Mouse (Mus musculus) heart, adult 2 months (tissue): ENCODE results near the gene Glt8d2. TPM values are rescaled to one million over a fixed set of nuclear protein-coding genes. Genes with fewer than 3 reads are reported as not detected.

Source experiments
- DNase-seq, 2 experiments: peaks; one replicate each; pipeline ENCODE4 v3.0.0; 2021
- H3K27ac ChIP-seq: fragments of 200-600 bp; 2 replicates; pipeline ENCODE4 v1.8.1; 2022
- H3K27me3 ChIP-seq: fragments of 200-500 bp; 2 replicates; pipeline ENCODE4 v1.6.1; 2012; ENCODE audit warnings: mild to moderate bottlenecking, low read length, inconsistent platforms, mixed read lengths; ENCODE audit not compliant: control insufficient read depth, insufficient read depth
- H3K36me3 ChIP-seq: fragments of 200-500 bp; 2 replicates; pipeline ENCODE4 v1.6.1; 2012; ENCODE audit warnings: low read length, inconsistent platforms; ENCODE audit not compliant: control insufficient read depth, insufficient read depth
- H3K4me1 ChIP-seq: fragments of 200-500 bp; 2 replicates; pipeline ENCODE4 v1.6.1; 2011; ENCODE audit warnings: low read length; ENCODE audit not compliant: control insufficient read depth, insufficient read depth
- H3K4me3 ChIP-seq: fragments of 200-600 bp; 2 replicates; pipeline ENCODE4 v1.8.1; 2022
- H3K79me2 ChIP-seq: fragments of 200-500 bp; replicated peaks from 2 replicates; pipeline ENCODE4 v1.6.1; 2012; ENCODE audit warnings: mild to moderate bottlenecking, inconsistent platforms, low read length, moderate library complexity, mixed read lengths; ENCODE audit not compliant: control insufficient read depth, insufficient read depth
- H3K9ac ChIP-seq: fragments of 200-500 bp; 2 replicates; pipeline ENCODE4 v1.6.1; 2012; ENCODE audit warnings: low read depth, mild to moderate bottlenecking, control low read depth, inconsistent platforms, low read length, mixed read lengths
- CTCF ChIP-seq: fragments of 200-600 bp; IDR thresholded peaks from 2 replicates; pipeline ENCODE4 v1.8.1; 2022; ENCODE audit warnings: antibody characterized with exemption, mild to moderate bottlenecking, moderate library complexity
- EP300 ChIP-seq: fragments of 200-500 bp; IDR thresholded peaks from 2 replicates; pipeline ENCODE4 v1.6.1; 2011; ENCODE audit warnings: low read depth, low read length, control low read depth; ENCODE audit not compliant: insufficient read depth
- POLR2A ChIP-seq: fragments of 200-500 bp; IDR thresholded peaks from 2 replicates; pipeline ENCODE4 v1.6.1; 2011; ENCODE audit warnings: mild to moderate bottlenecking, low read depth, low read length, control low read depth; ENCODE audit not compliant: insufficient read depth
- WGBS: fragments of 180-500 bp; shearing (Covaris S2); methylation state at CpG from one replicate; pipeline ENCODE4 v1.1.7; 2018; 5-methylcytosine and 5-hydroxymethylcytosine counted together
- intact Hi-C: fragments of 180-260 bp; cut with DNase I; formaldehyde crosslinking; loops from one replicate; pipeline ENCODE4 v1.15.1; 2025
- long read RNA-seq: library from polyadenylated mRNA; stranded (forward); transcript quantifications from one replicate; pipeline ENCODE4 v2.0.0, GENCODE M21; 2021
- polyA plus RNA-seq: library from polyadenylated mRNA; depleted of rRNA; stranded (reverse); fragments of >200 nt; gene quantifications from 2 replicates; pipeline ENCODE4 v1.2.3, GENCODE M21; 2012; rRNA removed
- total RNA-seq, 2 experiments: library from RNA; stranded (reverse); gene quantifications; 2 replicates each; pipeline ENCODE4 v1.2.3; 2021

Glt8d2 gene
- total RNA-seq = 1 to 10 TPM; 2.2 to 2.8 TPM
- 3.0 and 3.5 TPM in 2 replicates for polyA plus RNA-seq
- long read RNA-seq = 0 reads

- intact Hi-C loops = no loop called here
- no peaks in the 10 kb centered on the region for H3K79me2 ChIP-seq
Measured at GRCm38 (mm10) chr10:82690494-82690893, at the start of gene Glt8d2. Gene Glt8d2, minus strand, starts transcription at chr10:82690650.

GRCm38 (mm10) chr10:82699296-82699941, 9.0 kb upstream of the Glt8d2 start:
- Histone ChIP-seq H3K9ac (peak overlapping the region; percentile 87), H3K36me3 (peaks cover 2% of the 10 kb centered on the region; the same call in 1 of the 2 replicates), H3K27ac (peak overlapping the region; percentile 72), H3K4me3 (peak overlapping the region; percentile 83), H3K79me2 (no peaks in the 10 kb centered on the region), H3K4me1 (peaks cover 3% of the 10 kb centered on the region), H3K27me3 (no peaks in the 10 kb centered on the region)
- TF ChIP-seq POLR2A (no peak), CTCF (no peak), EP300 (no peak)
- intact Hi-C loops = loop anchor here (2.0 kb wide), 1 partner anchor 65 kb away; the partner anchor contains the start of gene Nfyb
- peak in 1 of 2 experiments; percentile 36 for DNase-seq
- WGBS = under 1% methylated on average over 58 of the region's 59 CpGs

More at GRCm38 (mm10) chr10:82690494-82690893, at the start of gene Glt8d2:
- Histone ChIP-seq H3K36me3 (no peaks in the 10 kb centered on the region), H3K9ac (no peak within 1 kb of the TSS), H3K4me3 (peak within 1 kb of the TSS; percentile 20), H3K4me1 (no peaks in the 10 kb centered on the region), H3K27me3 (no peaks in the 10 kb centered on the region), H3K27ac (peak within 1 kb of the TSS; percentile 2)
- no peak for TF ChIP-seq EP300
- no peak for TF ChIP-seq CTCF
- peak; percentile 44; the same call in 1 of the 2 replicates for TF ChIP-seq POLR2A
- 3% methylated on average over 14 of the region's 14 CpGs for WGBS
- peak; percentile 69 to 78 for DNase-seq

GRCm38 (mm10) chr10:82698712-82699261, 8.3 kb upstream of the Glt8d2 start:
- Histone ChIP-seq H3K36me3 (peaks cover 2% of the 10 kb centered on the region; the same call in 1 of the 2 replicates), H3K27ac (peak overlapping the region; percentile 72), H3K79me2 (no peaks in the 10 kb centered on the region), H3K4me3 (peak overlapping the region; percentile 83), H3K9ac (peak overlapping the region; percentile 87), H3K4me1 (peaks cover 3% of the 10 kb centered on the region), H3K27me3 (no peaks in the 10 kb centered on the region)
- intact Hi-C loops = loop anchor here (2.0 kb wide), 1 partner anchor 66 kb away; the partner anchor contains the start of gene Nfyb
- TF ChIP-seq EP300 = no peak
- peak; percentile 63 for TF ChIP-seq POLR2A
- TF ChIP-seq CTCF = no peak
- 1% methylated on average over 41 of the region's 42 CpGs for WGBS
- peak; percentile 94 to 96 for DNase-seq

- H3K4me3 ChIP-seq = no peak overlapping the region
- H3K36me3 ChIP-seq = peaks cover 2% of the 10 kb centered on the region; the same call in 1 of the 2 replicates
- intact Hi-C loops = loop anchor here (2.0 kb wide), 1 partner anchor 31 kb away; no protein-coding TSS in a partner anchor
- peaks cover 3% of the 10 kb centered on the region for H3K4me1 ChIP-seq
- DNase-seq = peak in 1 of 2 experiments; percentile 8
- H3K79me2 ChIP-seq = no peaks in the 10 kb centered on the region
- TF ChIP-seq POLR2A (no peak), EP300 (no peak), CTCF (no peak)
- WGBS = 60% methylated on average over 3 of the region's 3 CpGs
- H3K27me3 ChIP-seq = no peaks in the 10 kb centered on the region
- peak overlapping the region; percentile 57; the same call in 1 of the 2 replicates for H3K27ac ChIP-seq
- H3K9ac ChIP-seq = no peak overlapping the region
Measured at GRCm38 (mm10) chr10:82697305-82697898, 7.0 kb upstream of the Glt8d2 start.

- Histone ChIP-seq H3K27me3 (no peaks in the 10 kb centered on the region), H3K4me3 (no peak overlapping the region), H3K36me3 (no peaks in the 10 kb centered on the region), H3K27ac (peak overlapping the region; percentile 57), H3K4me1 (peaks cover 3% of the 10 kb centered on the region), H3K9ac (no peak overlapping the region), H3K79me2 (no peaks in the 10 kb centered on the region)
- 36% methylated on average over 4 of the region's 4 CpGs for WGBS
- intact Hi-C loops = loop anchor here (2.0 kb wide), 1 partner anchor 30 kb away; no protein-coding TSS in a partner anchor
- TF ChIP-seq EP300 (no peak), CTCF (no peak), POLR2A (no peak)
- peak in 1 of 2 experiments; percentile 7 for DNase-seq
Measured at GRCm38 (mm10) chr10:82696453-82697079, 6.1 kb upstream of the Glt8d2 start.
